Mouse (Mus musculus) ZHBTc4 (cell line): ENCODE results near the gene Cit.

ENCODE experiments used
- DNase-seq: peaks from one replicate; pipeline ENCODE4 v3.0.0-alpha.2; 2011; ENCODE audit warnings: low read depth, low spot score

The Cit gene

DNA sequence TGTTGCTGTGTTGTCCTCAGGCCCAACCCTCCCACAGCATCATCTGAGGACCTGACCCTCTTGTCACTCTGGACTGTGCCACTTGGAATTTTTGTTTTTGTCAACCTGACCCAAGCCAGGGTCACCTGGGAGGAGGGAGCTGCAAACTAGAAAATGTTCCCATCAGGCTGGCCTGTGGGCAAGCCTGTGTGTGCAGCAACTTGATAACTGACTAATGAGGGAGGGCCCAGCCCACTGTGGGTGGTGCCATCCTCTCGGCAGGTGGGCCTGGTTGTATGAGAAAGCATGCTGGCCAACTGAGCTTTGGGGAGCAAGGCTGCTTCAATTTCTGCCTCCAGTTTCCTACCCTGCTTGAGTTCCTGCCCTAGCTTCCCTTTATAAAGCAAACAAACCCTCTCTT lies 113.3 kb downstream of the Cit start:
- DNase-seq = no peak

GRCm38 (mm10) chr5:115958814-115959213 lies 113.7 kb downstream of the Cit start:
- DNase-seq = no peak

DNA sequence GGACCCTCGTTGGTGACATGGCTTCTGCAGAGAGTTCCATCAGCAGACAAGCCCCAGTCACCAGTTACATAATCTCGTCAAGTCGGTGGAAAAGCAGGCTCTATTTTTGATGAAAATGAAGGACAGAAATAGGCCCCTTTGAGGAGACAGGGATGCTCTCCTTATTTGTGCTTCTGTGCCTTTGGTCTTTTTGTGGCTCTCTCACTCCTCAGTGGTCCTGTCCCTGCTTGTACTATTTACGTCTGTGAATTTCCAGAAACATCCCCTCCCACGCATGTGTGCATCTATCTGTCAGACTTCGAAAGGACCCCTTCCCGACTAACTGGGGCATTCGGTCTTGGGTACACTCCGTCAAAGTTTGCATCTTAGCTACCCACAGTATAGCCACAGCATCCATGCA lies 116.7 kb downstream of the Cit start:
- DNase-seq = no peak

DNA sequence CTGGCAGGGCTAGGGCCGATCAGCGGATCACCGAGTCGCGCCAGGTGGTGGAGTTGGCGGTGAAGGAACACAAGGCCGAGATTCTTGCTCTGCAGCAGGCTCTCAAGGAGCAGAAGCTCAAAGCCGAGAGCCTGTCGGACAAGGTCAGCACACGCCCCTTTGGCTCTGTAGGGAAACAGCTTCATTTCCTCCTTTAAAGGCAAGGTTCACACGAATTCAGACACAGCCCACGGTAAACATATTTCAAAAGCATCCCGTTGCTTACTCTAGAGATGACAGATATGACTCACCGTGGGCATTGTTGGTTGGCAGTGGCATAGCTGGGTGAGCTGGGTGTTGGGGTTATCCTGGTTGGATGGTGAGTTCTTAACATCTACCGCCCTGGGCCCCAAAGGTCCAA lies 126.2 kb downstream of the Cit start:
- DNase-seq = peak; percentile 37

DNA sequence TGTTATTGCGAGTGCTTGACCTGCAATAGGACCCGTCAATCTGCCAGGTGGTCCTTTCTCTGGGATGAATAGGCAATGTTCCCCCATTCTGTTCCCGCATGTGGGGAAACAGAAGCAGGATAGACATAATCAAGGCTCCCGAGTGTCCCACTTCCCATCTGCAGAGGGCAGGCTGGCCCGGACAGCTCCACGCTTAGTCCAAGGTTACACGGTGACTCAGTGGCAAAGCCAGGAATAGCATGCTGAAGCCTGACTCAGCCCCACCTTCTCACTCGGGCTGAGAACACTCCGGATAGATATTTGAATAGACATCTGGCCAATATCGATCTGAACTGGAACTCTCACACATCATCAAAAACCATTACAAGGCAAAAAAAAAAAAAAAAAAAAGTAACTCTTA lies 130.6 kb downstream of the Cit start:
- no peak for DNase-seq

DNA sequence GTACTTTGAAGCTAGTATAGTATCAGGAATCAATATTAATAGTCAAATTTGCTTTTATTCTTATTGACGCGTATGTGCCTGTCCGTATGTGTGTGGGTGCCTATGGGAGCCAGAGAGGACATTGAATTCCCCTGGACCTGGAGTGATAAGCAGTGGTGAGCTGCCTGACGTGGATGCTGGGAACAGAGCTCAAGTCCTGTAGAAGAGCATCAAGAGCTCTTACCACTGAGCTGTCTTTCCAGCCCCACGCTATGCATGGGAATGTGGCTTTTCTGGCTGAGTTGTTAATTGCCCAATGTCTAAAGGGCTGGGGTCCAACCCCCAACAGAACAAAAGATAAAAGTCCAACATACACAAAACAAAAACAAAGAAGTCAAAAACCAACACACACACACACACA lies 131.4 kb downstream of the Cit start:
- DNase-seq = no peak

DNA sequence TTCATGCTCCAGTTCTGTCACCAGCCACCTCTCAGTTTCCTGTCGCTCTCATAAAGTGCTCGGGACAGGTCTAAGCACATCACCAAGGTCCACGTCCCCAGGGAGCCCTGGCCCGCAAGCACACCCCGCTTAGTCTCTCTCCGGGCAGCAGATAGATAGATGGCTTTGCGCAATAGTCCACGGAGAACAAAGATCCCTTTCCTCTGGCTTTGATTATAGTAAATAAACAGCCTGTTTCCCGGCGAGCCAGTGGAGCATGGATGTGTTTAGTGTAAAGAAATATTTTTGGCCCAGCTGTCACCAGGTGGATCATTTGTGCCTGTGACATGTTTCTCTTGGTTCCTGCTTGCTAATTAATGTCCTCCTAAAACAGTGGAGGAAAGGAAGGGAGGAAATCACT lies 132.2 kb downstream of the Cit start:
- DNase-seq = no peak

GRCm38 (mm10) chr5:115977757-115978156 lies 132.7 kb downstream of the Cit start:
- no peak for DNase-seq

DNA sequence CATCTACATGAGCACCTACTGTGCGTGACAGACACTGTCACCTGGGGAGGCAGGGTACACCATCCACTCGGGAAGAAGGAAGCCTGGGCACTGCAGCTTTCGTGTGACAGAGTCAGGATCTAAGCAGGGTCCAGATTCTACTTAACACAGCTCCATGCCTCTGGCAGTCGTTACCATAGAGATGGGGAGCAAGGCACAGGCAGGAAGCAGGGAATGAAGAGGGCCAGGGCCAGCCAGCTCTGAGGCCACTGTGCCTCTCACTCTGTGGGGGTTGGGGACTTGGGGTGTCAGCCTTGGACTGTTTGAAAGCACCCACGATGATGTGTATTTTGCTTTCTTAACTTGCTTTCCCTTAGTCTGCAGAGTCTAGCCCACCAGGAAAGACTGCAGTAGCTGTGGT lies 133.2 kb downstream of the Cit start:
- no peak for DNase-seq

DNA sequence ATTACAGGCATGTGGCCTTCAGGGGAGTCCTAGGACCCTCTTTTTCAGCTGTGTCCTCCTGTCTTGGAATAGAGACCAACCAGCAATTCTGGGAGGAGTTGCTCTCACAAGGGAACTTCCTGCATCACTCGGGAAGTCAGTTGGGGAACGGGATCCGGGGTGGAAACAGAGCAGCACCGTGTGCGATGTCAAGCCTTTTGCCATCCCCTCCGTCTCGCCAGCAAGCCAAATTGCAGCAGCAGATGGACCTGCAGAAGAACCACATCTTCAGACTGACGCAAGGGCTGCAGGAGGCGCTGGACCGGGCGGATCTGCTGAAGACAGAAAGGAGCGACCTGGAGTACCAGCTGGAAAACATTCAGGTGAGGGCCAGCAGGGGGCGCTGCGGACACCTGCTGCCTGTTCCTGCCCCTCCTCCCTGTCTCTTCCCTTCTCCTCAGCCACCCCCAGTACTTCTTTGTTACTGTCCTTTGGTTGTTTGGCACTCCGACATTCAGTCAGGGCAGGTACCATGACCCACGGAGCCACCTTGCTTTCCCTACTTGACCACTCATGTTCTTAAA lies 134.1 kb downstream of the Cit start:
- peak; percentile 91 for DNase-seq

DNA sequence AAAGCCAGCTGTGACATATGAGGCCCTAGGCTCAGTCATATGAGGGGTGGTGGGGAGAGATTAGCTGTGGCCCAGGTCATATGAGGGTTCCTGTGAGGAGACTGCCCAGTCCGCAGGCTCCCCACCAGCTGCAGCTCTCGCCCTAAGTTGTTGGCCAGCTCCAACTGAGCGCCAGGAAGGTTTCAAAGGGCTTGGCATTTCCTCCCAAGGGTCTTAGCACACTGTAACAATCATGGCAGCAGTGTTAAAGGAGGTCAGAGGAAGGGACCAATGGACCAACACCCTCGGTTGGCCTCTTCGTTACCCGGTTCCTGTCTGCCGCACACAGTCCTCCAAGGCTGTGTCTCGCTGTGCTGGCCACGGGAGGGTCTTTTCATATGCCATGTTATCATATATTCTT lies 135.5 kb downstream of the Cit start:
- no peak for DNase-seq

DNA sequence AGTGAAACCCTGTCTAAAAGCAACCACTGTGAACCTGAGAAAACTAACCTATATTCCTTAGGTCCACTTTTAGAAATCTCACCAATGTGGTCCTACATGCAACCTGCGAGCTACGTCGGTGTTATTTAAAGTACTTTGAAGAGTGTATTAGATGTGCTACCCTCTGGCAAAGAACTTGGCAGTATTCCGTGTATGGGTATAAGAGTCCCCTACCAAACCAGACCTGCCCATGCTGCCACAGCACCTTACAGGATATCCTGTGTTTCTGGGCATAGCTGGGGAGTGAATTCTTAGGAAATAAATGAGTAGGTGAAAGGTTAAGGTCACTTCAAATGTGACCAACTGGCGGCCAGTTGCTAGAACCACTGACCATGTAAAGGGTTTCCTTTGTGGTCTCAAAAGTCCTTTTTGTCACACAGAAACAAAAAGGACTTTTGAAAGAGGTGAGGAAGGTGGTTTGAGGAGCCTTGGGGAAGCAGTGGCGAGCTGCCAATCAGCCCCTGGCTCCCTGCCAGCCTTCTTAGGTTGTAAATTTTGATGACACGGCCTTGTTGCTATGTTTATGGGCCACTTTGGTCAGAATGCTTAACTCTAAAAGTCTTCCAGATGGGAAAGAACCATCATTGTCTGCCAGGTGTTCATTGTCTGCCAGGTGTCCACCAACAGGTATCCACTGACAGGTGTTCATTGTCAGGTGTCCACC lies 137.7 kb downstream of the Cit start:
- no peak for DNase-seq

DNA sequence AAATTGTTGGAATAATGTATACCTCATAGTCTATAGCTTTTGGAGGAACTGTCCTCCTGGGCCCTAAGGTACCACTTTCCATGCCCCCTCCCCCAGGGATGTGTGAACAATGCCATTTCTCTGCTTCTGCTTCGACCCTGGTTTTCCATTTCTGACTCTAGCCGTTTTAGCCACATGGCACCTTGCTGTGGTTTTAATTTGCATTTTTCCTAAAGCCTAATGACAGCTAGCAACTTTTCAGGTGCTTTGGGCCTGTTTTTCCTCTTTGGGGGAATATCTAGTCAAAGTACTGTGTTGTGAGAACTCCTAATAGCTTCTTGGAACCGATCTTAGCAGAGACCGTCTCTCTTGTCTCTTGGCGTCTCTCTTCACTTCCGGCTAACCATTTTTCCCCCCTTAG lies 139.3 kb downstream of the Cit start:
- no peak for DNase-seq

GRCm38 (mm10) chr5:115985101-115985500 lies 140.0 kb downstream of the Cit start:
- DNase-seq = no peak

DNA sequence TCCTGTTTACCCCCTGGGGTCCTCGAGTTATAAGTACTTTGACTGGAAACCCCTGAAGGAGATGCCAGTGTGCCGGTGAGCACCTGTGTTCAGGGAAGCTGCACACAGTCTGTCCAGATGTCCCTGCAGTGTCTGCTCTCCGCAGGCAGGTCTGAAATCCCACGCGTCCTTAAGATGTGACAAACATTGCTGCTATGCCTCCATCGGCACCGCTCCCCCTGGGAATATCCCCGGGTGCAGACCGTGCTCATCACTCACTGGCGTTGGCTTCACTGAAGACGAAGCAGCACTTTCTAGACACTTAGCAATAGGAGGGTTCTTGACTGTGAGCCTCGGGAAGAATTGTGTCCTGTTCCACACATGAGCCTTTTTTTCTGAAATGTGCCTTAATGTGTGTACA lies 142.2 kb downstream of the Cit start:
- no peak for DNase-seq

DNA sequence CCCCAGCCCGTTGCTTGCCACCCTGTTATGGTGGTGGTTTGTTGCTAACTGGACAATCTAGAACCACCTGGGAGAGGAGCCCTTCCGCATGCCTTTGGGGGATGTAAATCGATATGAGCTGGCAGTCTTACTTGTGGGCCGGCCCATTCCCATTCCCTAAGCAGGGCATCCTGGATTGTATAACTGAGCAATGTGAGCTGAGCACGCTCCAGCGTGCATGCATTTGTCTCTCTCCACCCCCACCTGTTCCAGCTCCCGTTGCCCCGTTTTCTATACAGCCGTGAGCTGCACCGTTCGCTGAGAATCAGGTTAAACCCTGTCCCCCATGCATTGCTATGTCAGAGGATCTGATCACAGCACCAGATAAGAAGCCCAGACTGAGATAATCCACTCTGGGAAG lies 146.6 kb downstream of the Cit start:
- no peak for DNase-seq

GRCm38 (mm10) chr5:115994101-115994500 lies 149.0 kb downstream of the Cit start:
- DNase-seq = no peak

GRCm38 (mm10) chr5:115997376-115997775 lies 152.3 kb downstream of the Cit start:
- DNase-seq = no peak

GRCm38 (mm10) chr5:116003154-116003553 lies 158.1 kb downstream of the Cit start:
- DNase-seq = no peak

DNA sequence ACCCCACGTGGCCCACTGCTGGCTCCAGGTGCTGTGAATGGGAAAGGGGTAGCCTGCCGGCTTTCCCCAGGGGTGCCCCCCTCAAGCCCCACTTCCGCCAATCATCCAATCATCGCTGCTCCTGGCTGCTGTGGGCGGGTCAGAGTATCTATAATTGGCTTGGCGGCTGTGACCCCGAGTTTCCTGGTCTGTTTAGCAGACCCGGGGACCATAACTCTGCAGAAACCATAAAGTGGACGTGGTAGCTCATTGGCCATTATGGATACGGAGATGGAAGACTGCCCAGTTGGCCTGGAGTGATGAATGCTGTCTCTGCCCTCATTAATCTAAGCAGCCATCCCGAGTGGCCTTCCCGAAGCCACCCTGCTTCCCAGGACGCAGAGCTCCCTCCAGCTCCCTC lies 158.7 kb downstream of the Cit start:
- no peak for DNase-seq

GRCm38 (mm10) chr5:116004271-116004670 lies 159.2 kb downstream of the Cit start:
- no peak for DNase-seq

GRCm38 (mm10) chr5:116006324-116007099 lies 161.4 kb downstream of the Cit start:
- DNase-seq = peak; percentile 76

GRCm38 (mm10) chr5:116007723-116008122 lies 162.6 kb downstream of the Cit start:
- peak; percentile 92 for DNase-seq
